Comparison of ENCODE assay signal across 8 mouse cellular contexts in the genomic region with DNA sequence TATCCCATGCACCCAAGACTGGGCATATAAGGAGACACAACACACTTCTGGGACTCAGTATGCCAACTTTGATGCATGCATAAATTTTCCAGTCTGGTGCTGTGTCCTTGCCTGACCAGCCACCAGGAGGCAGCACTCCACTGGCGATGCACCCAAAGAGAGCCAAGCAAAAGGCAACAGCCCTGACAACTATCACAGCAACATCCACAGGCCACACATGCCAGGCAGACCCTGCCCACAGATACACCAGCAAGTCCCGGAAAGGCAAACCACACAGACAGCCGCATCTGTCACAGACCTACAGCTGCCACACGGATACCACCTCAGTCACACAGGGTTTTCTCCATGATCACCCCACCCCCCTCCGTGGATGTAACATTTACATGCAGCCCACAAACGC. TPM values are rescaled to one million over a fixed set of nuclear protein-coding genes. Genes with fewer than 3 reads are reported as not detected.
A peak's percentile ranks its signal among the peaks of the same experiment; 100 is the strongest.
DNase-seq lines count a peak whose midpoint lies in the region; ATAC-seq and TF ChIP-seq lines count a peak whose summit lies in the region.

No protein-coding gene starts in this region.

- no peak overlapping the region for H3K9ac ChIP-seq in intestine, embryonic 14.5 days (ENCODE audit: low read length)
- no peak overlapping the region for H3K9ac ChIP-seq in intestine, embryonic 15.5 days
- no peak overlapping the region for H3K9ac ChIP-seq in liver, embryonic 11.5 days (ENCODE audit: low read depth, low read length)
- 0 out of 2 replicates have a peak overlapping the region, but pooled peaks have one; percentile 26 for H3K9ac ChIP-seq in neural tube, embryonic 13.5 days

- H3K4me2 ChIP-seq in intestine, embryonic 14.5 days (ENCODE audit: low read length): no peak overlapping the region
- no peak overlapping the region for H3K4me2 ChIP-seq in intestine, embryonic 15.5 days (replicated peaks)
- no peak overlapping the region for H3K4me2 ChIP-seq in liver, embryonic 11.5 days
- no peak overlapping the region for H3K4me2 ChIP-seq in neural tube, embryonic 13.5 days

- peak; percentile 85 for DNase-seq in intestine, embryonic 14.5 days (ENCODE audit: low spot score)
- peak; percentile 73 for DNase-seq in cerebellum, adult 8-10 months
- peak; percentile 75 to 76 for DNase-seq in frontal cortex, postnatal 25 days (ENCODE audit: low spot score in 2 of 2)
- DNase-seq in kidney, adult 9 months: peak; percentile 66
- DNase-seq in liver, embryonic 11.5 days (ENCODE audit: low spot score): peak; percentile 58

- no peak overlapping the region for H3K4me3 ChIP-seq in intestine, embryonic 14.5 days (ENCODE audit: low read depth, low read length)
- no peak overlapping the region for H3K4me3 ChIP-seq in intestine, embryonic 15.5 days (replicated peaks)
- H3K4me3 ChIP-seq in liver, embryonic 11.5 days (ENCODE audit: low read depth, low read length): no peak overlapping the region
- H3K4me3 ChIP-seq in neural tube, embryonic 13.5 days: no peak overlapping the region
- no peak overlapping the region for H3K4me3 ChIP-seq in testis, adult 2 months (ENCODE audit: control insufficient read depth, low read depth, low read length)

- H3K27me3 ChIP-seq in intestine, embryonic 14.5 days (replicated peaks; ENCODE audit: control insufficient read depth, insufficient read depth, low read length): no peaks in the 10 kb centered on the region
- no peaks in the 10 kb centered on the region for H3K27me3 ChIP-seq in intestine, embryonic 15.5 days (replicated peaks)
- no peaks in the 10 kb centered on the region for H3K27me3 ChIP-seq in liver, embryonic 11.5 days (replicated peaks; ENCODE audit: control insufficient read depth, insufficient read depth, low read length)
- H3K27me3 ChIP-seq in neural tube, embryonic 13.5 days: no peaks in the 10 kb centered on the region
- no peaks in the 10 kb centered on the region for H3K27me3 ChIP-seq in testis, adult 2 months (ENCODE audit: control insufficient read depth, insufficient read depth, low read length)

- WGBS in intestine, embryonic 14.5 days: 68% methylated on average over 6 of the region's 6 CpGs
- 64% methylated on average over 6 of the region's 6 CpGs for WGBS in intestine, embryonic 15.5 days
- 57% methylated on average over 6 of the region's 6 CpGs for WGBS in liver, embryonic 11.5 days
- 64% methylated on average over 6 of the region's 6 CpGs for WGBS in neural tube, embryonic 13.5 days

- no peak overlapping the region for H3K27ac ChIP-seq in intestine, embryonic 14.5 days (ENCODE audit: low read depth)
- no peak overlapping the region for H3K27ac ChIP-seq in intestine, embryonic 15.5 days
- H3K27ac ChIP-seq in liver, embryonic 11.5 days (ENCODE audit: low read depth, low read length): no peak overlapping the region
- H3K27ac ChIP-seq in neural tube, embryonic 13.5 days (replicated peaks): no peak overlapping the region
- H3K27ac ChIP-seq in testis, adult 2 months (ENCODE audit: control insufficient read depth, insufficient read depth, low read depth, low read length): no peak overlapping the region

- TF ChIP-seq CTCF in testis, adult 2 months (IDR thresholded peaks at IDR 0.05; ENCODE audit: control insufficient read depth, insufficient read depth, insufficient replicate concordance, low read depth, low read length): peak; percentile 70; the same call in 1 of the 2 replicates

- ATAC-seq in intestine, embryonic 14.5 days (replicated peaks; ENCODE audit: low FRiP score, low TSS enrichment, low read depth): no peak; the same call in 1 of the 2 replicates
- no peak for ATAC-seq in intestine, embryonic 15.5 days
- peak; percentile 18; the same call in 1 of the 2 replicates for ATAC-seq in liver, embryonic 11.5 days (replicated peaks; ENCODE audit: low FRiP score)
- ATAC-seq in neural tube, embryonic 13.5 days (ENCODE audit: low read depth): no peak; the same call in 1 of the 2 replicates

- peaks cover 7% of the 10 kb centered on the region for H3K4me1 ChIP-seq in intestine, embryonic 14.5 days (replicated peaks; ENCODE audit: control insufficient read depth, insufficient read depth, low read length)
- peaks cover 8% of the 10 kb centered on the region for H3K4me1 ChIP-seq in intestine, embryonic 15.5 days (replicated peaks)
- 0 out of 2 replicates have a peak, but pooled peaks cover 6% of the 10 kb centered on the region for H3K4me1 ChIP-seq in liver, embryonic 11.5 days (replicated peaks; ENCODE audit: control insufficient read depth, insufficient read depth, low read length)
- H3K4me1 ChIP-seq in neural tube, embryonic 13.5 days (replicated peaks): peaks cover 17% of the 10 kb centered on the region
- peaks cover 24% of the 10 kb centered on the region for H3K4me1 ChIP-seq in testis, adult 2 months (ENCODE audit: control insufficient read depth, insufficient read depth, low read length)

- no peaks in the 10 kb centered on the region for H3K9me3 ChIP-seq in intestine, embryonic 14.5 days (ENCODE audit: control insufficient read depth, low read length)
- H3K9me3 ChIP-seq in intestine, embryonic 15.5 days: no peaks in the 10 kb centered on the region
- H3K9me3 ChIP-seq in liver, embryonic 11.5 days (ENCODE audit: control insufficient read depth, low read length): no peaks in the 10 kb centered on the region
- H3K9me3 ChIP-seq in neural tube, embryonic 13.5 days: no peaks in the 10 kb centered on the region

- H3K36me3 ChIP-seq in intestine, embryonic 14.5 days (ENCODE audit: control insufficient read depth, insufficient read depth, low read length): peaks cover 18% of the 10 kb centered on the region
- H3K36me3 ChIP-seq in intestine, embryonic 15.5 days: peaks cover 3% of the 10 kb centered on the region; the same call in 1 of the 2 replicates
- H3K36me3 ChIP-seq in liver, embryonic 11.5 days (ENCODE audit: control insufficient read depth, insufficient read depth, low read length): peaks cover 2% of the 10 kb centered on the region; the same call in 1 of the 2 replicates
- peaks cover 11% of the 10 kb centered on the region for H3K36me3 ChIP-seq in neural tube, embryonic 13.5 days
- H3K36me3 ChIP-seq in testis, adult 2 months (ENCODE audit: control insufficient read depth, insufficient read depth, low read length): no peaks in the 10 kb centered on the region

- no peak for TF ChIP-seq POLR2A in testis, adult 2 months (IDR thresholded peaks at IDR 0.05; ENCODE audit: control insufficient read depth, low read depth, low read length)

RNA-seq across cellular contexts. Expression of a gene that starts 41.8 kb away (rescaled TPM):
- polyA plus RNA-seq in intestine, embryonic 14.5 days (2014; fragmentation: Nextera tagmentation; extraction: Ambion mirVana): 18.3 and 19.6 TPM in 2 replicates
- polyA plus RNA-seq in intestine, embryonic 15.5 days (2015; fragmentation: Nextera tagmentation; extraction: Ambion mirVana): 14.5 and 16.3 TPM in 2 replicates
- 17.0 and 18.4 TPM in 2 replicates for polyA plus RNA-seq in liver, embryonic 11.5 days (2014; fragmentation: Nextera tagmentation; extraction: Ambion mirVana)
- 30.6 and 31.5 TPM in 2 replicates for polyA plus RNA-seq in neural tube, embryonic 13.5 days (2015; fragmentation: Nextera tagmentation; extraction: Ambion mirVana)
- 6.7 and 7.5 TPM in 2 replicates for polyA plus RNA-seq in testis, adult 2 months (2012; rRNA removed)

RNA-seq across cellular contexts. Expression of a gene that starts 43.9 kb away (rescaled TPM):
- polyA plus RNA-seq in intestine, embryonic 14.5 days (2014; fragmentation: Nextera tagmentation; extraction: Ambion mirVana): not detected in 2 replicates
- polyA plus RNA-seq in intestine, embryonic 15.5 days (2015; fragmentation: Nextera tagmentation; extraction: Ambion mirVana): 0.06 TPM in 1 of 2 replicates, not detected in the other
- 0.06 and 0.19 TPM in 2 replicates for polyA plus RNA-seq in liver, embryonic 11.5 days (2014; fragmentation: Nextera tagmentation; extraction: Ambion mirVana)
- not detected in 2 replicates for polyA plus RNA-seq in neural tube, embryonic 13.5 days (2015; fragmentation: Nextera tagmentation; extraction: Ambion mirVana)
- not detected in 2 replicates for polyA plus RNA-seq in testis, adult 2 months (2012; rRNA removed)
